Mouse (Mus musculus) intestine, embryonic 14.5 days (tissue): ENCODE results near the gene Diras1. TPM values are rescaled to one million over a fixed set of nuclear protein-coding genes. Genes with fewer than 3 reads are reported as not detected.

ENCODE experiments used
- ATAC-seq: fragments of 200-750 bp; cut with Nextera tagmentation; replicated peaks from 2 replicates; pipeline ENCODE4 v1.8.0; 2017; ENCODE audit warnings: low read depth, moderate number of reproducible peaks, moderate TSS enrichment, moderate library complexity; ENCODE audit not compliant: low FRiP score, low TSS enrichment
- DNase-seq: peaks from one replicate; pipeline ENCODE4 v3.0.0-alpha.2; 2018; ENCODE audit warnings: low spot score
- H3K27ac ChIP-seq: fragments of 300-500 bp; sonication (generic); 2 replicates; pipeline ENCODE4 v1.5.1; 2014; ENCODE audit warnings: low read depth, mild to moderate bottlenecking, control low read depth
- H3K27me3 ChIP-seq: fragments of 300-500 bp; sonication (generic); replicated peaks from 2 replicates; pipeline ENCODE4 v1.6.1; 2014; ENCODE audit warnings: low read length, control low read depth; ENCODE audit not compliant: control insufficient read depth, insufficient read depth
- H3K36me3 ChIP-seq: fragments of 300-500 bp; sonication (generic); 2 replicates; pipeline ENCODE4 v1.6.1; 2014; ENCODE audit warnings: low read length, control low read depth; ENCODE audit not compliant: control insufficient read depth, insufficient read depth
- H3K4me1 ChIP-seq: fragments of 300-500 bp; sonication (generic); replicated peaks from 2 replicates; pipeline ENCODE4 v1.6.1; 2014; ENCODE audit warnings: low read length, control low read depth, mixed read lengths; ENCODE audit not compliant: control insufficient read depth, insufficient read depth
- H3K4me2 ChIP-seq: fragments of 300-500 bp; sonication (generic); 2 replicates; pipeline ENCODE4 v1.6.1; 2014; ENCODE audit warnings: low read length
- H3K4me3 ChIP-seq: fragments of 300-500 bp; sonication (generic); 2 replicates; pipeline ENCODE4 v1.5.1; 2014; ENCODE audit warnings: low read depth, low read length, control low read depth, mixed read lengths
- H3K9ac ChIP-seq: fragments of 300-500 bp; sonication (generic); 2 replicates; pipeline ENCODE4 v1.6.1; 2014; ENCODE audit warnings: mild to moderate bottlenecking, low read length
- H3K9me3 ChIP-seq: fragments of 300-500 bp; sonication (generic); 2 replicates; pipeline ENCODE4 v1.6.1; 2016; ENCODE audit warnings: low read length, control low read depth; ENCODE audit not compliant: control insufficient read depth
- WGBS: fragments of 180-500 bp; shearing (Covaris S2); extraction: QIAGEN DNeasy Blood & Tissue Kit; methylation state at CpG from one replicate; pipeline ENCODE4 v1.1.7; 2014; 5-methylcytosine and 5-hydroxymethylcytosine counted together
- polyA plus RNA-seq: library from polyadenylated mRNA; unstranded; fragments of >200 nt; fragmentation: Nextera tagmentation; extraction: Ambion mirVana; gene quantifications from 2 replicates; pipeline ENCODE4 v1.2.1, GENCODE M21; 2014

Gene Diras1
- polyA plus RNA-seq, 1 experiment from 2014 or later = 0.65 TPM

DNA sequence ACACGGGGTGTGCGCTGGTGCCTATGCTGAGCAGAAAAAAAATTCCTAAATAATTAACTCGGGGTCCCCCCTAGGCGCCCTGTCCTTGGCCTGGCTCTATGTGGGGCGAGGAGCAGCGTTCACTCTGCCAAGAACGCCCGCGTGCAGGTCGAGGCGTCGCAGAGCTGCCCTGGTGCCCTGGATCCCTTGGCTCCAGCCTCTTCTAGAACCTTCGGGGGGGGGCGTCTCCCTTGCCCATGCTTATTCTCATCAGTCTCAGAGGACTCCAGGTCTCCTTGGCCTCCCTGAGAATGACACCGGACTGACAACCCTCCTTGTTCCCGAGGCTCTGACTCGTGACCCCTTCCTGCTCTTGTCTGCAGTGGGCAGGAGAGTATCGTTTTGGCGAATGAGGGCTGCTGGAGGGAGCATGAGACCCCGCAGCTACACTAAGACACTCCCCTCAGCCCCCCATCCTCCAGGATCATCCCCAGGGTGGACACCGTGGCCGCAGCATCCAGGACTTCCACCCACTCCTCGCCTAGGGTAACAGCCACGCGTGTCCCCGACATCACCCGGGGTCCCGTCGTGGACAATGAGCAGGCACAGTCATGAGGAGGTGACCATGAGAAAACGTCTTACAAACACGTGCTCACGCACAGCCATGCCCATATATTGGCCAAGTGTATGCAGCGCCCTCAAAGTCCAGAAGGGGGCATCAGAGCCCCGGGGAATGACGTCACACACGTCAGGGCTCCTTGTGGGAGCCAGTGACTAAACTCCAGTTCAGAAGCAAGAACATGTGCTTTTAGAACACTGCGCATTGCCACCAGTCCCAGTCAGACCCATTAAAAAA is 25.9 kb downstream of the Diras1 start:
- Histone ChIP-seq H3K9me3 (no peaks in the 10 kb centered on the region), H3K27me3 (no peaks in the 10 kb centered on the region), H3K4me1 (no peaks in the 10 kb centered on the region; the same call in 1 of the 2 replicates), H3K4me3 (no peak overlapping the region), H3K36me3 (no peaks in the 10 kb centered on the region), H3K27ac (no peak overlapping the region), H3K9ac (no peak overlapping the region), H3K4me2 (0 out of 2 replicates have a peak overlapping the region, but pooled peaks have one; percentile 18)
- 28% methylated on average over 37 of the region's 37 CpGs for WGBS
- DNase-seq = peak; percentile 94
- peak; percentile 68 for ATAC-seq

DNA sequence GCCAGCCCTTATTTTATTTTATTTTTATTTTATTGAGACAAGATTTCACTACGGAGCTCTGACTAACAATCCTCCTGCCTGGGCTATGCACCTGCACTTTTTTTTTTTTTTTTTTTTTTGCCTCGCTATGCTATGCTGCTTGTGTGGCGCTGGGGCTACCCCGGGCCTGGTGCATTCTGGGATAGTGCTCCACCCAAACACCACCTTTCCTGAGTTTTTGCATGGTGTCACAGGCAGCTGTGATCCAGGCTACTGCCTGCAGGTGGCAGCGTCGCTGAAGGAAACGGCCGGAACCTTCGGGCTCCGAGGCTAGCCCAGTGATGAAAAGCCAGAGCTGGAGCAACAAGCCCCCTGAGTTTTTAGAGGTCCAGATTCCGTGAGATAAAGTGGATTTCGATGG is 26.7 kb downstream of the Diras1 start:
- no peak overlapping the region for H3K4me3 ChIP-seq
- no peak overlapping the region for H3K9ac ChIP-seq
- ATAC-seq = no peak; the same call in 1 of the 2 replicates
- H3K4me1 ChIP-seq = no peaks in the 10 kb centered on the region; the same call in 1 of the 2 replicates
- WGBS = 13% methylated on average over 12 of the region's 12 CpGs
- H3K9me3 ChIP-seq = no peaks in the 10 kb centered on the region
- H3K4me2 ChIP-seq = no peak overlapping the region
- peak; percentile 74 for DNase-seq
- H3K36me3 ChIP-seq = no peaks in the 10 kb centered on the region
- H3K27ac ChIP-seq = no peak overlapping the region
- no peaks in the 10 kb centered on the region for H3K27me3 ChIP-seq

DNA sequence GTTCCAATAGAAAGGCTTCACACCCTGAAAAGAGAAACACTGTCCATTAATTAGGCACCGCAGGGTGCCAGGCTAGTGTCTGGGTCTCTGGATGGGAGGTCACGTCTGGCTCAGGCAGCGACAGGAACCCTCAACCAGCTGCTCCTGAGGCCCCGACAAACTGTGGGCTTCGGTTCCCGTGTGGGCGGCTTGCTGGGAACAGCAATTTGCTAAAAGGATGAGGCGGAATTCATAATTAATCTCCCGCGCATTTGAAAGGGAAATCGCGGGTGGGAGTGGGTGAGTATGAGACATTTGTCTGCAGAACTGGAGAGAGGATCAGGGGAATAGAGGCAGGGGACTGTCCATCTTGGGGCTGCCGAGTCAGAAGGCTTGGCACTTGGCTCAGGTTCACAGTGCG is 27.4 kb downstream of the Diras1 start:
- H3K27me3 ChIP-seq = no peaks in the 10 kb centered on the region
- H3K4me2 ChIP-seq = no peak overlapping the region
- H3K9me3 ChIP-seq = no peaks in the 10 kb centered on the region
- DNase-seq = no peak
- no peak for ATAC-seq
- no peak overlapping the region for H3K9ac ChIP-seq
- no peak overlapping the region for H3K4me3 ChIP-seq
- no peaks in the 10 kb centered on the region; the same call in 1 of the 2 replicates for H3K4me1 ChIP-seq
- WGBS = 45% methylated on average over 14 of the region's 14 CpGs
- no peaks in the 10 kb centered on the region for H3K36me3 ChIP-seq
- H3K27ac ChIP-seq = no peak overlapping the region

DNA sequence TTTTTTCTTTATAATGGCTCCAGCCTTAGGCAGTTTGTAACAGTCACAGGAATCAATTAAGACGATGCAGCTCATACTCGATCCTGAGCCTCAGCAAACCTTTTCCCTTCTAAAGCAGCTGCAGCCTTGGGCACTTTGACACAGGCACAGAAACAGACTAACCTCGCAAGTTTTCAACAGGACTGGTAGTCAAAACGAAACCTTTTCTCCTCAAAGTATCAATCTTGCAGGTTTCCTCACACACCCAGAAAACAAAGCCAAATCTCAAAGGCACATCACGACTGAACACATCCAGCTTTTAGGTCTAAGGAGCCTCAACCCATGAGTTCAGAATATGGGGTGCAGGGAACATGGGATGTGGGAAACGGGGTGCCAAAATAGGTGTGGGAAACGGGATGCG is 28.1 kb downstream of the Diras1 start:
- Histone ChIP-seq H3K27me3 (no peaks in the 10 kb centered on the region), H3K4me2 (no peak overlapping the region), H3K9ac (no peak overlapping the region), H3K4me3 (no peak overlapping the region), H3K9me3 (no peaks in the 10 kb centered on the region), H3K36me3 (no peaks in the 10 kb centered on the region), H3K4me1 (no peaks in the 10 kb centered on the region; the same call in 1 of the 2 replicates), H3K27ac (no peak overlapping the region)
- 81% methylated on average over 8 of the region's 8 CpGs for WGBS
- DNase-seq (no peak), ATAC-seq (no peak)

DNA sequence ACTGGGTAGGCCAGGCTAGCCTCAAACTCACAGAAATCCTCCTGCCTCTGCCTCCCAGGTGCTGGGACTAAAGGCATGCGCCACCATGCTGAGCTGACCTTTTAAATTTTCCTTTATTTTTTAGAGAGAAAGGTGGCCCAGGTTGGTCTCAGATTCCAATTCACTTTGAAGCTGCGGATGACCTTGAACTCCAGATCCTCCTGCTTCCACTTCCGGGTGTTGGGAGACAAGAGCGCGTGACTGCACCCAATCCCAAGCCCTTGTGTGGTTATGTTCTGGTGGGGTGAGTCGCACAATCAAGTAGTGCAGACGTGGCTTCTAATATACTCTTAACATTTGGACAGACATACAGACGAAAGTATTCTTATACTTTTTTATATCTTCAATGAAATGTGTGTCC is 29.0 kb downstream of the Diras1 start:
- Histone ChIP-seq H3K27ac (no peak overlapping the region), H3K27me3 (no peaks in the 10 kb centered on the region), H3K4me3 (no peak overlapping the region), H3K4me1 (no peaks in the 10 kb centered on the region; the same call in 1 of the 2 replicates), H3K9ac (no peak overlapping the region), H3K36me3 (no peaks in the 10 kb centered on the region), H3K9me3 (no peaks in the 10 kb centered on the region), H3K4me2 (no peak overlapping the region)
- 93% methylated on average over 8 of the region's 8 CpGs for WGBS
- DNase-seq = no peak
- no peak for ATAC-seq

DNA sequence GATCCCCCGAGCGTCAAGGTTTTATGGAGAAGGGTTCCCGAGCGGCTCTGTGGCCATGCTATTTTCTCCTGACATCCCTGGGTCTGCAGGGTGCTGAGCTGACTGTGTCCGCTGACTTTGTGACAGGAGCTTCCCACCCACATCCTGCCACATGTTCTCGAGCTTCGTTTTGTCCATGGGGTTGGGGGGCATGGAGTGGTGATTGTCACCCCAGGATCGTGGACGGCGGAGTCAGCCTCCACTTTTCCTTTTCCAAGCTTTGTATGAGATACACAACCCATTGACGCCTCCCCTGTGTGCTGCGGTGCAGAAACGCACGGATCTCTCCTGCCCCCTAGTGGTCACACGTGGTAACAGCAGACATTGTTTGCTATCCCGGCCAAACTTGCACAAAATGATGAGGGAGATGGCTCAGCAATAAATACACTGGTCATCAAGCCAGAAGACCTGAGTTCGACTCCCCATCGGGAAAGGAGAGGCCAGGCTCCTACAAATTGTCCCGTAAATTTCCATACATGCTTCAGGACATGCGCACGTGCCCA is 30.3 kb downstream of the Diras1 start:
- H3K9me3 ChIP-seq = no peaks in the 10 kb centered on the region
- H3K4me1 ChIP-seq = no peaks in the 10 kb centered on the region; the same call in 1 of the 2 replicates
- ATAC-seq = no peak
- peak; percentile 91 for DNase-seq
- H3K27ac ChIP-seq = no peak overlapping the region
- no peaks in the 10 kb centered on the region for H3K27me3 ChIP-seq
- H3K4me2 ChIP-seq = no peak overlapping the region
- no peaks in the 10 kb centered on the region for H3K36me3 ChIP-seq
- no peak overlapping the region for H3K9ac ChIP-seq
- 12% methylated on average over 21 of the region's 21 CpGs for WGBS
- H3K4me3 ChIP-seq = no peak overlapping the region

DNA sequence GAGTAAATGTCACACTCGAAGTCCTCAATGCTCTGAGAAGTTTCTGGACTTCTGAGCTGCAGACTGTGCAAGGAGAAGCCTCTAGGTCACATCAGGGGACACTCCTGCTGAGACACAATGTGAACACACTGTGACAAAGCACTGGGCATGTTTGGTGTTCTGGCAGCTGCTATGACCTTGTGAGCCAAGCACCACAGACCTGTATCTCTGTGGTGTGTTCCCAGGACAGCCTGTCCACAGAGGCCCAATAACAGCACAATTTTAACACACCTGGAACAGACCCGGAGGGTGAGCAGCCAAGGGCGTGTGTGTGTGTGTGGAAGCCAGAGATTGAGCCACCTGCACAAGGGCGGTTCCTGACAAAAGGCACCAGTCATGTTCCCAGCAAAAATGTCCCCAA is 30.8 kb downstream of the Diras1 start:
- no peaks in the 10 kb centered on the region; the same call in 1 of the 2 replicates for H3K4me1 ChIP-seq
- H3K9me3 ChIP-seq = no peaks in the 10 kb centered on the region
- H3K27ac ChIP-seq = no peak overlapping the region
- H3K36me3 ChIP-seq = no peaks in the 10 kb centered on the region
- DNase-seq (no peak), ATAC-seq (no peak)
- no peak overlapping the region for H3K4me3 ChIP-seq
- 52% methylated on average over 4 of the region's 4 CpGs for WGBS
- no peak overlapping the region for H3K9ac ChIP-seq
- H3K4me2 ChIP-seq = no peak overlapping the region
- no peaks in the 10 kb centered on the region for H3K27me3 ChIP-seq

DNA sequence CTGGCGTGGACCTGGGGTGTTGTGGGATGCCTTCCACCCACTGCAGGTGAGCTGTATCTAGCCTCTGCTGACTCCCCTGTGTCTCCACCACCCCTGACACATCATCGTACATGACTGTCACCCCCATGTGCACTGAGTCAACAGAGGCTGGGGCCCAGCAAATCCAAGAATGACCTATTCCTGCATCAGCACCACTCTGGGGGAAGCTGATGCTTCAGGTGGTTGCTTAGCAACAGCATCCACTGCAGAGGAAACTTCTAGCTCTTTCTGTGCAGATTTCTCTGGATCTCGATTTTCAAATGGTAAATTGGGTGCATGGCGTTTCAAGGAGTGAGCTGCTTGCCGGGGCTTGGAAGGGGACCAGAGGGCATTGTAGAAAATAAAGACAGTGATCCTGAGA is 32.2 kb downstream of the Diras1 start:
- Histone ChIP-seq H3K4me3 (no peak overlapping the region), H3K9me3 (no peaks in the 10 kb centered on the region), H3K9ac (no peak overlapping the region), H3K27me3 (0 out of 2 replicates have a peak, but pooled peaks cover 3% of the 10 kb centered on the region), H3K27ac (no peak overlapping the region), H3K4me2 (no peak overlapping the region), H3K36me3 (no peaks in the 10 kb centered on the region), H3K4me1 (no peaks in the 10 kb centered on the region)
- no peak for ATAC-seq
- no peak for DNase-seq
- WGBS = 71% methylated on average over 5 of the region's 5 CpGs
